Mouse (Mus musculus): ENCODE results near the gene 1700029P11Rik.
A peak's percentile ranks its signal among the peaks of the same experiment; 100 is the strongest.

1700029P11Rik gene

GRCm38 (mm10) chr15:82015392-82016100, 35.2 kb downstream of the 1700029P11Rik start:
- peak; percentile 7 to 8 for DNase-seq

- DNase-seq, result peak; percentile 99 to 100
Observed at GRCm38 (mm10) chr15:82016101-82016808, 35.9 kb downstream of the 1700029P11Rik start.

- DNase-seq, result no peak
Observed at GRCm38 (mm10) chr15:82016830-82017229, 36.5 kb downstream of the 1700029P11Rik start.

- DNase-seq, result no peak
Observed at GRCm38 (mm10) chr15:82017461-82017860, 37.1 kb downstream of the 1700029P11Rik start.

- DNase-seq, result no peak
Observed at GRCm38 (mm10) chr15:82019288-82019687, 38.9 kb downstream of the 1700029P11Rik start.

GRCm38 (mm10) chr15:82022535-82023088, 42.3 kb downstream of the 1700029P11Rik start:
- no peak for DNase-seq

- no peak for DNase-seq
Observed at GRCm38 (mm10) chr15:82023965-82024635, 43.8 kb downstream of the 1700029P11Rik start.

- no peak for DNase-seq
Observed at GRCm38 (mm10) chr15:82027276-82027675, 46.9 kb downstream of the 1700029P11Rik start.

GRCm38 (mm10) chr15:82027726-82028125, 47.4 kb downstream of the 1700029P11Rik start:
- no peak for DNase-seq

All from spleen, adult 18-20 months (tissue).